Mouse (Mus musculus) heart, embryonic 10.5 days (tissue): ENCODE measurements around the gene Tfrc. TPM values are rescaled to one million over a fixed set of nuclear protein-coding genes. Genes with fewer than 3 reads are reported as not detected.
A peak's percentile ranks its signal among the peaks of the same experiment; 100 is the strongest.
"Not testable (repeated sequence)": the region's sequence is repeated elsewhere in the genome, so short reads cannot be mapped to it uniquely, and the experiment has no call there.

Experiments
- DNase-seq: peaks from one replicate; pipeline ENCODE4 v3.0.0-alpha.2; 2017; ENCODE audit warnings: low spot score
- H3K27ac ChIP-seq: fragments of 300-500 bp; sonication (generic); 2 replicates; pipeline ENCODE4 v1.5.1; 2016; ENCODE audit warnings: mild to moderate bottlenecking
- H3K27me3 ChIP-seq: fragments of 300-500 bp; sonication (generic); 2 replicates; pipeline ENCODE4 v1.6.1; 2016; ENCODE audit warnings: mild to moderate bottlenecking; ENCODE audit not compliant: poor library complexity, insufficient read depth, severe bottlenecking
- H3K36me3 ChIP-seq: fragments of 300-500 bp; sonication (generic); 2 replicates; pipeline ENCODE4 v1.6.1; 2016; ENCODE audit warnings: mild to moderate bottlenecking, moderate library complexity
- H3K4me1 ChIP-seq: fragments of 300-500 bp; sonication (generic); 2 replicates; pipeline ENCODE4 v1.6.1; 2016; ENCODE audit warnings: mild to moderate bottlenecking
- H3K4me3 ChIP-seq: fragments of 300-500 bp; sonication (generic); 2 replicates; pipeline ENCODE4 v1.5.1; 2016; ENCODE audit warnings: mild to moderate bottlenecking, moderate library complexity
- H3K9me3 ChIP-seq: fragments of 300-500 bp; sonication (generic); 2 replicates; pipeline ENCODE4 v1.6.1; 2016; ENCODE audit warnings: mild to moderate bottlenecking, moderate library complexity
- whole genome bisulfite sequencing: fragments of 180-500 bp; shearing (Covaris S2); methylation state at CpG from one replicate; pipeline ENCODE4 v1.1.7; 2016; 5-methylcytosine and 5-hydroxymethylcytosine counted together
- polyA plus RNA-seq: library from polyadenylated mRNA; unstranded; fragments of >200 nt; fragmentation: Nextera tagmentation; extraction: Ambion mirVana; gene quantifications from 2 replicates; pipeline ENCODE4 v1.2.1, GENCODE M21; 2016

The Tfrc gene
- polyA plus RNA-seq, 1 experiment from 2014 or later, result 72.0 TPM

- DNase-seq, result no peak
- WGBS, result 90% methylated on average over 8 of the region's 8 CpGs
- Histone ChIP-seq H3K36me3 (peaks cover 98% of the 10 kb centered on the region), H3K4me3 (no peak overlapping the region), H3K27me3 (no peaks in the 10 kb centered on the region), H3K27ac (no peak overlapping the region), H3K9me3 (no peaks in the 10 kb centered on the region), H3K4me1 (no peaks in the 10 kb centered on the region)
These were observed 19.4 kb downstream of the Tfrc start for GRCm38 (mm10) chr16:32628140-32628539.

GRCm38 (mm10) chr16:32632328-32632824 lies 23.7 kb downstream of the Tfrc start:
- no peak overlapping the region for H3K27ac ChIP-seq
- H3K36me3 ChIP-seq, result peaks cover 56% of the 10 kb centered on the region
- no peak overlapping the region for H3K4me3 ChIP-seq
- 92% methylated on average over 4 of the region's 4 CpGs for WGBS
- H3K4me1 ChIP-seq, result no peaks in the 10 kb centered on the region
- no peaks in the 10 kb centered on the region for H3K27me3 ChIP-seq
- no peaks in the 10 kb centered on the region for H3K9me3 ChIP-seq
- no peak for DNase-seq

- no peak overlapping the region for H3K4me3 ChIP-seq
- no peak overlapping the region for H3K27ac ChIP-seq
- DNase-seq, result no peak
- WGBS, result 90% methylated on average over 4 of the region's 4 CpGs
- no peaks in the 10 kb centered on the region for H3K27me3 ChIP-seq
- peaks cover 44% of the 10 kb centered on the region for H3K36me3 ChIP-seq
- H3K4me1 ChIP-seq, result peaks cover 3% of the 10 kb centered on the region; the same call in 1 of the 2 replicates
- no peaks in the 10 kb centered on the region for H3K9me3 ChIP-seq
These were observed 24.8 kb downstream of the Tfrc start for GRCm38 (mm10) chr16:32633486-32634012.

GRCm38 (mm10) chr16:32634183-32634582 lies 25.5 kb downstream of the Tfrc start:
- H3K4me3 ChIP-seq, result no peak overlapping the region
- no peak for DNase-seq
- no peaks in the 10 kb centered on the region for H3K9me3 ChIP-seq
- H3K27ac ChIP-seq, result no peak overlapping the region
- WGBS, result 86% methylated on average over 5 of the region's 5 CpGs
- H3K27me3 ChIP-seq, result no peaks in the 10 kb centered on the region
- peaks cover 38% of the 10 kb centered on the region for H3K36me3 ChIP-seq
- peaks cover 6% of the 10 kb centered on the region; the same call in 1 of the 2 replicates for H3K4me1 ChIP-seq

- H3K4me1 ChIP-seq, result peaks cover 6% of the 10 kb centered on the region; the same call in 1 of the 2 replicates
- H3K27ac ChIP-seq, result no peak overlapping the region
- 71% methylated on average over 3 of the region's 3 CpGs for WGBS
- peaks cover 27% of the 10 kb centered on the region for H3K36me3 ChIP-seq
- H3K9me3 ChIP-seq, result no peaks in the 10 kb centered on the region
- no peak overlapping the region for H3K4me3 ChIP-seq
- no peak for DNase-seq
- no peaks in the 10 kb centered on the region for H3K27me3 ChIP-seq
These were observed 26.6 kb downstream of the Tfrc start for GRCm38 (mm10) chr16:32635314-32635713.

GRCm38 (mm10) chr16:32636331-32636730 lies 27.6 kb downstream of the Tfrc start:
- Histone ChIP-seq H3K4me1 (peaks cover 6% of the 10 kb centered on the region; the same call in 1 of the 2 replicates), H3K36me3 (peaks cover 17% of the 10 kb centered on the region), H3K9me3 (no peaks in the 10 kb centered on the region), H3K27me3 (no peaks in the 10 kb centered on the region), H3K27ac (no peak overlapping the region), H3K4me3 (no peak overlapping the region)
- WGBS, result 96% methylated on average over 3 of the region's 3 CpGs
- DNase-seq, result no peak

- Histone ChIP-seq H3K9me3 (no peaks in the 10 kb centered on the region), H3K4me3 (no peak overlapping the region), H3K4me1 (peaks cover 12% of the 10 kb centered on the region), H3K27ac (no peak overlapping the region), H3K27me3 (no peaks in the 10 kb centered on the region), H3K36me3 (peaks cover 11% of the 10 kb centered on the region)
- 15% methylated on average over 6 of the region's 6 CpGs for WGBS
- DNase-seq, result no peak
These were observed 28.3 kb downstream of the Tfrc start for GRCm38 (mm10) chr16:32636871-32637521.

- Histone ChIP-seq H3K4me1 (peaks cover 12% of the 10 kb centered on the region), H3K36me3 (no peaks in the 10 kb centered on the region), H3K9me3 (no peaks in the 10 kb centered on the region), H3K4me3 (no peak overlapping the region), H3K27ac (no peak overlapping the region), H3K27me3 (no peaks in the 10 kb centered on the region)
- WGBS, result 9% methylated on average over 8 of the region's 8 CpGs
- peak; percentile 93 for DNase-seq
These were observed 29.8 kb downstream of the Tfrc start for GRCm38 (mm10) chr16:32638476-32638875.

GRCm38 (mm10) chr16:32640096-32640495 lies 31.4 kb downstream of the Tfrc start:
- WGBS, result 83% methylated on average over 5 of the region's 5 CpGs
- H3K4me3 ChIP-seq, result no peak overlapping the region
- no peaks in the 10 kb centered on the region for H3K9me3 ChIP-seq
- peaks cover 22% of the 10 kb centered on the region for H3K4me1 ChIP-seq
- no peaks in the 10 kb centered on the region for H3K36me3 ChIP-seq
- H3K27ac ChIP-seq, result no peak overlapping the region
- no peak for DNase-seq
- H3K27me3 ChIP-seq, result no peaks in the 10 kb centered on the region

GRCm38 (mm10) chr16:32640683-32641082 lies 32.0 kb downstream of the Tfrc start:
- not testable (repeated sequence) for H3K36me3 ChIP-seq, H3K4me3 ChIP-seq, H3K27ac ChIP-seq, H3K9me3 ChIP-seq, H3K27me3 ChIP-seq, DNase-seq
- peaks cover 28% of the 10 kb centered on the region for H3K4me1 ChIP-seq
- 74% methylated on average over 2 of the region's 2 CpGs for whole genome bisulfite sequencing

- Histone ChIP-seq H3K4me1 (peaks cover 35% of the 10 kb centered on the region), H3K4me3 (no peak overlapping the region), H3K27ac (peak overlapping the region; percentile 59; the same call in 1 of the 2 replicates), H3K27me3 (0 out of 2 replicates have a peak, but pooled peaks cover 4% of the 10 kb centered on the region), H3K9me3 (no peaks in the 10 kb centered on the region), H3K36me3 (no peaks in the 10 kb centered on the region)
- WGBS, result 61% methylated on average over 20 of the region's 20 CpGs
- no peak for DNase-seq
These were observed 32.9 kb downstream of the Tfrc start for GRCm38 (mm10) chr16:32641440-32642219.

GRCm38 (mm10) chr16:32642280-32642679 lies 33.6 kb downstream of the Tfrc start:
- Histone ChIP-seq H3K27ac (no peak overlapping the region), H3K4me1 (peaks cover 35% of the 10 kb centered on the region), H3K36me3 (no peaks in the 10 kb centered on the region), H3K9me3 (no peaks in the 10 kb centered on the region), H3K27me3 (0 out of 2 replicates have a peak, but pooled peaks cover 4% of the 10 kb centered on the region), H3K4me3 (no peak overlapping the region)
- WGBS, result 70% methylated on average over 13 of the region's 13 CpGs
- no peak for DNase-seq

- H3K9me3 ChIP-seq, result no peaks in the 10 kb centered on the region
- H3K36me3 ChIP-seq, result no peaks in the 10 kb centered on the region
- H3K27ac ChIP-seq, result peak within 1 kb of the TSS; percentile 92
- DNase-seq, result peak; percentile 93
- 0 out of 2 replicates have a peak, but pooled peaks cover 4% of the 10 kb centered on the region for H3K27me3 ChIP-seq
- 2% methylated on average over 40 of the region's 40 CpGs for WGBS
- peak within 1 kb of the TSS; percentile 96 for H3K4me3 ChIP-seq
- H3K4me1 ChIP-seq, result peaks cover 31% of the 10 kb centered on the region
These were observed 34.9 kb downstream of the Tfrc start, which contains the start of gene Tnk2 for GRCm38 (mm10) chr16:32643661-32644061. Gene Tnk2 (plus strand): TSS chr16:32643874.
